Mouse (Mus musculus): ENCODE data around the gene Ttc9c. TPM values are rescaled to one million over a fixed set of nuclear protein-coding genes. Genes with fewer than 3 reads are reported as not detected.
"Not testable (repeated sequence)": the region's sequence is repeated elsewhere in the genome, so short reads cannot be mapped to it uniquely, and the experiment has no call there.

Gene Ttc9c
- polyA plus RNA-seq (2012; rRNA removed), result 26.9 and 33.1 TPM in 2 replicates

DNA sequence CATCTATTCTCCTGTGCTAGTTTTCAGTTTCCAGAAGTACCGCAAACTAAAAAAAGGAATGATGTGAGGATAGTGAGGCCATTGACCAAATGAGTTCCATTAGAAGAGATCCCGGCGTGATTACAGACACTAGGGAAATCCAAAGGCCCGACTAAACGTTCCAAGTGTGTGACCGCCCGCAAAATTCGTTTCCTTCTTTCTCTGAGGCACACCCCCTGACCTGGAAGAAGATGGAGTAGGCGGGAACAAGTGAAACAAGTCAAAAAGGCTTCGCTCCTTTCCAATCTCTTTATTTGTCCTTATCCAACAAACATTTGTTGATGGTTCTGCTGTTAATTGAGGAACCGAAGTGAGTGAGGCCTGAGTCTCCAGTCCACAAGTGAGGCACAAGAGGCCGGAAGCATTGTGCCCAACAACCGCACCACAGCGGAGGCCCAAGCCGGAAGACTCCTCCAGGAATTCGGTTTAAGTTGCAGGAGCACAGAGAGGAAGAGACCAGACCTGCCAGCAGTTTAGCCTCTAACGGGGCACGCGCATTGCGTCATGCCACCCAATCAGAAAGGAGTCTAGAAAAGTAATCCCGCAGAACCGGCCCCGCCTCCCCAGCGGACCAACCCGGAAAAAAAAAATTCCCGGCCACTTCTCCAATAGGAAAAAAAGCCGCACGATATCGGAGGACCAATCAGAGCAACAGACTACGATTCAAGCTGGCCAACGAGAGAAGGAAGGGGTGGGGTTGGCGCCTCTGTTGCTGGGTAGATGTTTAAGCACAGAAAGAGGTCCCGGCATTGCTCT, at the start of gene Ttc9c:
Ttc9c (minus strand) TSS at position 533 of the 795 bp plus-strand sequence.
- DNase-seq (ENCODE audit: low spot score), result peak; percentile 81

DNA sequence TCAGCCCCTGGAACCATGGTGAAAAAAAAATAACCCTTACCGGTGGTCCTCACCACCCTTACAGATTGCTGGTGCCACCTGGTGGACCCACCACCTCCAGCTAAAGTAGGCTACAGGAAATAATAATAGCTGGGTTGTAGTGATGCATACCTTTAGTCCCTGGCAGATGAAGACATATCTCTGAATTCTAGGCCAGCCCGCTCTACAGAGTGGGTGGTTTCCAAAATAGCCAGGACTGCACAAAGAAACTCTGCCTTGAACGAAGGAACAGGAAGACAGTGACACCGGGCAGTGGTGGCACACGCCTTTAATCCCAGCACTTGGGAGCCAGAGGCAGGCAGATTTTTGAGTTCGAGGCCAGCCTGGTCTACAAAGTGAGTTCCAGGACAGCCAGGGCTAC, 45.1 kb upstream of the Ttc9c start:
- no peak for DNase-seq (ENCODE audit: low spot score)

DNA sequence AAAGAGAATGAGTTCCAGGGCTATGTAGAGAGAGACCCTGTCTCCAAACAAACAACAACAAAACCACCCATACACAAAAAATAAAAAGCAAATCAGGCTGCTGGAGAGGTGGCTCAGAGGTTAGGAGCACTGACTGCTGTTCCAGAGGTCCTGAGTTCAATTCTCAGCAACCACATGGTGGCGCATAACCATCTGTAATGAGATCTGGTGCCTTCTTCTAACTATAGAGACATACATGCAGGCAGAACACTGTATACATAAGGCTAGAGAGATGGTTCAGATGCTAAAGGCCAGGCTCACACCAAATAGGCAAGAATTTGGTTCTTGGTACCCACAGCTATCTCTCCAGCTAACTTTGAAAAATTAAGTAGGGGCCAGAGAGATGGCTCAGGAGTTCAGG, 39.9 kb upstream of the Ttc9c start:
- DNase-seq (ENCODE audit: low spot score), result no peak

DNA sequence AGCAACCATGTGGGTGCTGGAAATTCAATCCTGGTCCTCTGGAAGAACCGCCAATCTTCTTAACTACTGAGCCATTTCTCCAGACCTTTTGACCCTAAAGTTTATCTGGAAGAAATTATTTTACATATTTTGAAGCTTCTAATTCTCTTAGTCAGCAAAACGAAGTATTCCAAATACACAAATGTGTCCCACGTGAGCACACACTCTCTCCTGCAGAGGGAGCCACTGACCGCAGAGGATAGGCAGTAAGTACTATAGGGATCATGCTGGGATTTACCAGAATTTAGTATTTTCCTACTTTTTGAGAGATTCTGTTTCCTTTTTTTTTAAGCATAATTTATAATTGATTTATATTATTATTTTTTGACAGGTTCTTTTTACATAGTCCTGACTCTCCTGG, 38.6 kb upstream of the Ttc9c start:
- no peak for DNase-seq (ENCODE audit: low spot score)

DNA sequence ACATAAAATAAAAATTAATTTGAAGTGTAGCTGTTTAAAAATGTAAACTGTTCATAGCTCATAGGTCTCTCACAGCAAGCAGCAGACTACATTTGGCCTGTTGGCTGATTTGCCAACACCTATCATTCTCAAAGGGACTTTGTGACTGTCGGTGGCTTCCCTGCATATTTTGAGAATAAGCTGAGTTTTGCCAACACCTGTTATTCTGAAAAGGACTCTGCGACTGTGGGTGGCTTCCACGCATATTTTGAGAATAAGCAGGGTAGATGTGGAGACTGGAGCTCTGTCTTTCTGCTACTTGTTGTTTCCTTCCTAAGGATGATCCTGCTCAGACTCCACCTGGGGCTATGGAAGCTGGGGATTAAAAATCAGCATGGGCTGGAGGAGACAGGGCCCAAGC, 34.0 kb upstream of the Ttc9c start:
- no peak for DNase-seq (ENCODE audit: low spot score)

DNA sequence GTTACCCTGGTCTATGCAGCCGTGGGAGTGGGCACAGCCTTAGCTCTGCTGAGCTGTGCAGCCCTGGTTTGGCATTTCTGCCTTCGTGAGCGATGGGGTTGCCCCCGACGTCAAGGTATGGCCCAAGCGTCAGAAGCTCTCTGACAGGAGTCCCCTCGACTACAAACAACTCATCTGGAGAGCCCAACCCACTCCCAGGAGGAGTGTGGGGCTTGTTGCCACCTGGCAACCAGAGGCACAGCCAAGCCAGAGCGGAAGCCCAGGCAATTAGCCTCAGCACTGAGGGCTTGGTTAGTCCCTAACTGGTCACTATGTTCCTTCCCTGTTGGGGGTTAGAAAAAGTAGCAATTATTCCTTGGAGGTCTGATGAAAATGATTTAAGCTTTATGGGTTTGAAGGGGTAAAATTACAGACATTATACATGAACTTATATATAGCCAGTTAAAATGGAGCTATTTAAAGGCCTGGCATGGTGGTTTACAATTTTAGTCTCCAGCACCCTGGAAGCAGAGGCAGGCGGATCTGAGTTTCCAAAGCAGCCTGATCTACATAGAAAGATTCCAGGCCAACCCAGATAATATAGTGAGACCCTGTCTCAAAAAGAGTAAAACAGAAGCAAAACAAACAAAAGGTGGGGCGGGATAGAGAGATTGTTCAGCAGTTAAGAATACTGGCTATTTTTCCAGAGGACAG, 33.2 kb upstream of the Ttc9c start:
- DNase-seq (ENCODE audit: low spot score), result no peak

DNA sequence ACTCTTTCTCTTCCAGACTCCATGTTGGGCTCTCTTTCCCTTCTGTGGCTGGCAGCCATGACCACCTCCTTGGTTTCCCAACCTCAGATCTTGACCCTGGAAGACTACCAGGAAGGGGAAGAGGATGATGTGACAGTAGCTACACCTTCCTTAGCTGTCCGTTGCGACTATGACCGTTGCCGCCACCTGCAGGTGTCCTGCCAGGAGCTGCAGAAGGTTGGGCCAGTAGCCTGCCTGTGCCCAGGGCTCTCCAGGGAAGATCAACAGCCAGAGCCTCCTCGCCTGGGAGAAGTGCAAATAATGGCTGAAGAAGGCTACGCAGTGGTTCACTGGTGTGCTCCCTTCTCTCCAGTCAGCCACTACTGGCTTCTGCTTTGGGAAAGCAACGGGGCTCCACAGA, 32.5 kb upstream of the Ttc9c start:
- DNase-seq (ENCODE audit: low spot score), result no peak

DNA sequence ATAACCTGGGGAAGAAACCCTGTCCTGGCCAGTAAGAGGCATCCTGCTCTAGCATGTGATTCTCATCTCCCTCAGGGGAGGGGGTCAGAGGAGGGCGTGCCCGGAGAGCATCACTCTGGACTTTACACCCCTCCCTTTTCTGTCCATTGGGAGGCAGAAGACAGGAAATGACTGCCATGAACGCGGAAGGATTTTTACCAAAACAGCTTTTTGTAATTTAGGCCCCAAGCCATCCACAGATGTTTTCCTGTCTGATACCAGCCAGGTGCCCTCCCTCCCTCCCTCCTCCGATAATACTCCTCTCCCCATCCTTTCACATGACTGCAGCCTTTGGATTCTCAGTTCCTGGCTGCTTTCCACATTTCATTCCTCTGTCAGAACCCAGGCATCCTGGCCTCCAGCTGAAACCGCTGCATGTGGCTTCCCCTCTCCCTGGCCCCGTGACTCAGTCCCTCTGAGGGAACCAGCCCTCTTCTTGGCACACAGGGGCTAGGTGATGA, 31.3 kb upstream of the Ttc9c start, which contains the start of gene Lrrn4cl:
Lrrn4cl (plus strand) TSS at position 367 of the 500 bp plus-strand sequence.
- no peak for DNase-seq (ENCODE audit: low spot score)

DNA sequence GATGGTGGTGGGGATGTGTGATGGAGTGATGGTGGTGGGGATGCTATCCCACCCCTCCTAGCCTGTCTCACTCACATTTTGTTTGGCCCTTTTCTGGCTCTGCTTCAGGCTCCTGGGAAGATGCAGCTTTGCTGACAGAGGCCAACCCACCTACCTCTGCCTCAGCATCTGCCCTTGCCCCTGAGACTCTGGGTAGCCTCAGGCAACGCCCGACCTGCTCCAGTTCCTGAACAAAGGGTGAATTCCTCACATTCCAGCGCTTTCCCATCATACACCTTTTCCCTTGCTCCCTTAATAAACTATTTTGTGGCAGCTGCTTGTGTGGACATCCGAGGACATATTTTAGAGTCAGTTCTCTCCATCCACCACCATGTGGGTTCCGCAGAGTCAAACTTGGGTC, 29.2 kb upstream of the Ttc9c start:
- DNase-seq (ENCODE audit: low spot score), result no peak

DNA sequence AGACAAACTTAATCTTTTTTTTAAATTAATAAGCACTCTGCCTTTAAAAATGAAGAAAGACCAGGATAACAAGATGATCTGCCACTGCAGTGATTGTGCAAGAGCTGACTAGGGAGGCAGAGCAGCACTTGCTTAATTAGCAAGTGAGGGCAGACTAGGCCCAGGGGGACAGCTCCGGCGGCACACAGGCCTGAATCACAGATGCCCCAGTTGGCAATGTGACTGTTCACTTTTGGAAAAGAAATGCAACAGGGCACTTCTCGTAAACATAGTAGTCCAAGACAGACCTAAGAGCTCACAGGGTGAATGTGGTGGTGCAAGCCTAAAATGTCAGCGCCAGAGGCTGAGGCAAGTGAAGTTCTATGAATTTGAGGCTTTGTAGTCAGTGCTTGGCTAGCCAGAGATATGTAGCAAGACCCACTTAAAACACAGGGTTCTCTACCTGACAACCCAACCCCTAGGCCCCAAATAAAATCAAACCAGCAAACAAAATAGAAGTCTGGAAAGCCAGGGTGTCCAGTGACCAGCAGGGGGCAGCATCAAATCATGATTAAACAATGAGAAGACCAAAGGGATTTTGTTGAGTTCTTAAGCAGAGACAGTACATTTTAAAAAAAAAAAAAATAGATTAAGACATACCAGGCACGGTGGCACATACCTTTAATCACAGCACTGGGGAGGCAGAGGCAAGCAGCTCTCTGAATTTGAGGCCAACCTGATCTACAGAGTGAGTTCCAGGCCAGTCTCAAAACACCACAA, 25.4 kb upstream of the Ttc9c start:
- DNase-seq (ENCODE audit: low spot score), result no peak

DNA sequence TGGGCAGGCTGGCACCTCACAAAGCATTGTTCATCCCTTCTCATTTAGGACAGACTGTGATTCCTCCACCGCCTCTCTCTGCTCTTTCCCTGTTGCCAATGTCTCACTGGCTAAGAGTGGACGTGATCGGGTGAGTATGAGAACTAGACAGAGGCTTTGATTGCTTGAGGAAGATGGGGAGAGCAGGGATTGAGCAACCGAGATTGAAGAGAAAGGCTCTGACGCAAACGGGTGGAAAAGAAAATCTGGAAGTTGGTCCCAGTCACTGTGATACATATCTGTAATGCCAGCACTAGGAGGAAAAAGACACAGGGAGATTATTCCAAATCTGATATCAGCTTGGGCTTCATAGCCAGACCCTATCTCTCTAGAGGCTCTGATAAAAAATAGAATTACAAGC, 23.8 kb upstream of the Ttc9c start:
- no peak for DNase-seq (ENCODE audit: low spot score)

DNA sequence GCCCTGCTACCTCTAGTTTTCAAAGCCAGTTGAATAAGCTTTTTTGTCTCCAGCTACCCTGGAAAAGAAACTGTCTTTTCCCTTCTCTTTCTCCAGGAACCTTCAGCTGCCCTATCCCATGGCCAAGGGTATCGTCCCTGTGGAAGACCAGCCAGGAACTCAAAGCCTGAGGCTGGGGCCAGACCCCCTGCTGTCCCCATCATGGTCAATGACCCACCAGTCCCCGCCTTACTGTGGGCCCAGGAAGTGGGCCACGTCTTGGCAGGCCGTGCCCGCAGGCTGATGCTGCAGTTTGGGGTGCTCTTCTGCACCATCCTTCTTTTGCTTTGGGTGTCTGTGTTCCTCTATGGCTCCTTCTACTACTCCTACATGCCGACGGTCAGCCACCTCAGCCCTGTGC, 21.9 kb upstream of the Ttc9c start:
- no peak for DNase-seq (ENCODE audit: low spot score)

DNA sequence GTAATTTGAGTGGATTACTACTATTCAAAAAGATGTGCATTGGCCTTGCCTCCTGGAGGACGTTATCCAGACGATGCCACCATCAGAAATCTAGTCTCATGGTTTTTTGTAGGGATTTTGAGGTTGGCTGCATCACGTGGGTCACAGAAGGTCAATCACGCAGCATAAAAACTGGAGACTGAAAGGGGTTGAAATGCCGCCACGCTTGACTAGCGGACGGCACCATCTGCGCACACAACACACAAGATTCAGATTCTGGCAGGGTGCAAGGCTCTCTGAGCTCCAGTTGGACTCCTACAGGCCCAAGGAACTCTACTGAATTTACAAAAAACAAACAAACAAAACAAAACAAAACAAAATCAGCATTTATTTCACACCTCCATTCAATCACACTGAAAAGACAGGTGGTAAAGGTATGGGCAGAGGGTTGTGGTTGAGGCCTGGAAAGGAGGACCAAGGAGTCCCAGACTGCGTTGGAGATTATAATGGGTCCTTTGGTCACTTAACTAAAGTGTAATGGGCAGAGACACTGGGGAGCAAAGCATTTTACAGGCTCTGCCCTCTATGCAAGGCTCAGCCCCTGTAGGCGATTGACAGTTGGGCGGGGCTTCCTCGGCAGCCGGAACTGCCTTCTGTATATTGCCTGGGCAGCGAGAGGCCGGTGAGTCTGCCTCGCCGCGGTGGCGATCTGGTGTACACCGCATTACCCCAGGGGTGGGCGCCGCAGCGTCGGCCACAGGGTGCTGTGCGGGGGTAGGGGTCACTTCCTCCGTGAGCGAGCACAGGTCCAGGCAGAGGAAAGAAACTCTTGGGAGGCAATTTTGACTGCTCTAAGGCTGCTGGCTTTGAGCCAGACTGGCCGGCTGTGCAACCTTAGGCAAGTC, 21.0 kb upstream of the Ttc9c start:
- peak; percentile 68 for DNase-seq (ENCODE audit: low spot score)

DNA sequence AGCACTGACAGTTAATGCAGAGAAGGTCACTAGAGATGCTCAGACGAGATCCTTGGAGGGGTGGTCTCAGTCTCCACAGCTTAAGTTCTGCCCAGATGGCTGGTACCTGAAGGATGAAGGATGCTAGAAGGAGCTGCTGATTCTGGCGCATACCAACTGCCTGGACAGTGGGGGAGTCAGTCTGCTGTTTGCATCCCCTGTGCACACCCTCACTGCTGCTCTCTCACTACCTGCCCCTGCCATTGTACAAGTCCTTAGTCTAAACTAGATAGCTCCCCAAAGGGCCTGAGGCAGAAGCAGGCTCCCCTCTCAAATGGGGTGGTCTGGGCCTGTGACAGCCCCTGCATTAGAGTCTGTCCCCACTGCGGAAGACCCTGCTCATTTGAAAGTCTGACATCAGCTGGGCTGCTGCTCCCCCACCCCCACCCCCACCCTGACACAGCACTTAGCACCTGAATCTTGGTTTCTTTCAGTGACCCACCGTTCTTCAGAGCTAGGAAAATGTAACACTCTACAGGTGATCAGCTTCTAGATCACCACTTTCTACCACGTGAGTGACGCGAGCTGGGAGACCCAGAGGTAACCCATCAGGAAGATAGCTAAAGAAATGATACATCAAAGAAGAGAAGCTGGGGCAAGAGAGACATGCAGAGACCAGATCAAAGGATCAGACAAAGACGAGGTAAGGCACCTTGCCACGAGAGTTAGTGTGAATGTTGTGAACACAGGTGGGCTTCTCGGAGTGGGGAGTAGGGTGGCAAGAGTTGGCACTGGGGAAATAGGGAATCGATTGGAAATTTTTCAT, 20.2 kb upstream of the Ttc9c start, which contains the start of gene Gng3:
Gng3 (minus strand) TSS at position 92 of the 805 bp plus-strand sequence.
- DNase-seq (ENCODE audit: low spot score), result no peak

DNA sequence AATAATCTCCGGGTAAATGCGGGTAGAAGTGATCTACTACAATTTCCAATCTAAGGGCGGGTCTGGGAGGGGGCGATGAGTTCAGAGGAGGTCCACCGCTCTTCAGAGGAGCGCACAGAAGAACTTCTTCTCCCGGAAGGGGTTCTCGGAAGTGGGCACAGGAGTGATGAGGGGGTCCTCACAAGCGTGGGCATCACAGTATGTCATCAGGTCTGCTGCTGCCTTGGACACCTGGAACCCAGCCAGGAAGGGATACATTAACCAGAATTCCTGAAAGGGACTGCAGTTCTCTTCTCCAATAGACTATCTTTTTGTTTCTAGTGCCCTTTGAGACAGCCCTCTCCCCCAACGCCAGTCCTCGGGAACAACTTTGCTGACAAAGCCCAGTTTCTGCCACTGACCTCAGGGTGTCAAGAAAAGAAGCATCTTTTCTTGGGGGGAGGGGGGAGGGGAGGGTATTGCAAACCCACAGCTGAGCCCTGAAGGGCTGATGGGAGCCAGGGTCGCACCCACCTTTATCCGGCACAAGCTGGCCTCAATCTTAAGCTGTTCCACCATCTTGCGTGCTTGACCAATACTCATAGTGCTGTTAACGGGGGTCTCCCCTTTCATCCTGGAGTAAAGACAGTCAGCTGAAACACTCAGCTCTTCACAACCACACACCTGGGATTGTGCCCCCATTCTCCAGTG, 19.1 kb upstream of the Ttc9c start:
- DNase-seq (ENCODE audit: low spot score), result no peak

DNA sequence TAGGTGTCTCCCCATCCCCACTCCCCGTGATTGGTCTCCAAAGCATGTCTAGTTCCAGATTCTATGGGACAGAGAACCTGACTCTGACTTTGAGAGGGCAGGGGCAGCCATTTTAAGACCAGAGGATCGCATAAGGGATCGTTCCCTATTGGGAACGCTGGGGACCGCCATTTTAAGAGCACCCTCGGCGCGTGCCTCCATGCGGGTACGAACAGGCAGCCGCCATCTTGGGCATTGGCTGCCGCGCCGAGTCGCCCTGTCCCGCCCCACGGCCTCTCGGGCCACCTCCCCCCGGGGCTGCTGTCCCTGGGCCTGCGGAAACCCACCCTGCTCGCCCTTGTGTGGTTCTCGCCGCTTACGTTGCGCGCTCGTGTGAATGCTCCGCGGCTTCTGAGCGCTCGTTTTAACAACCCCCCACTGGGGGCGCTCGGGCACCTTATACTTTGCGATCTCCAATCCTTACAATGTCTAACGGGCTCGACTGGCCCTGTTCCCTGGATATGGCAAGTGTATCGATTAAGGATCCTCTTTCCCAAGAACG, 18.2 kb upstream of the Ttc9c start, which contains the start of gene Bscl2:
Bscl2 (plus strand) TSS at position 217 of the 541 bp plus-strand sequence.
- peak; percentile 76 for DNase-seq (ENCODE audit: low spot score)

DNA sequence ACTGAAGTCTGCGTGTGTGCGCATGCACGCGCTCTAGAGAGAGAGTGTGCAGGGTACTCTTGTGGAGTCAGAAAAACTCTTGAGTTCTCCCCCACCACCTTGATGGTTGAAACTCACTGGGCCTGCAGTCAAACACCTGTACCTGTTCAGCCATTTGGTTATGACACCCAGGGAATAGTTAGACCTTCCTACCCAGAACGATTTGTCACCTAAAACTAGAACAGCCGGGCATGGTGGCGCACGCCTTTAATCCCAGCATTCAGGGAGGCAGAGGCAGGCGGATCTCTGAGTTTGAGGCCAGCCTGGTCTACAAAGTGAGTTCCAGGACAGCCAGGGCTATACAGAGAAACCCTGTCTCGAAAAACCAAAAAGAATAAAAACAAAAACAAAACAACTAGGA, 17.2 kb upstream of the Ttc9c start:
- not testable (repeated sequence) for DNase-seq (ENCODE audit: low spot score)

DNA sequence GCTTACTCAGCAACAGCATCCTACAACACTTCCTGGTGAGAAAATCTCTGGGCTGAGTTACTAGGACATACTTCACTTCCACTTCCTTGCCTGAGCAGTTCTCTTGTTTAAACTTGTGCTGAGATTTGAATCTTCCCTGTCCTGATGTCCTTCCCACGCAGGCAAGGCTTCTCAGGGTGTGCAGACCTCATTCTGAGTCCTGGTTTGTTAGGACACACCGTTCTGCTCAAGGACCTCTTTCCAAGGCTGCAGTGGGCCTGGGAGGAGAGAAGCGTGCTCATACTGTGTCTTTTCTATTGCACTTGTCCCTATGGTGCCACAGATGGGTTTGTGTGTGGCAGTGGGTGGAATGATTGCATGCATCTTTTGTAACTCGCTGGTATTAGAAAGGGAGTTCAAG, 13.8 kb upstream of the Ttc9c start:
- no peak for DNase-seq (ENCODE audit: low spot score)

DNA sequence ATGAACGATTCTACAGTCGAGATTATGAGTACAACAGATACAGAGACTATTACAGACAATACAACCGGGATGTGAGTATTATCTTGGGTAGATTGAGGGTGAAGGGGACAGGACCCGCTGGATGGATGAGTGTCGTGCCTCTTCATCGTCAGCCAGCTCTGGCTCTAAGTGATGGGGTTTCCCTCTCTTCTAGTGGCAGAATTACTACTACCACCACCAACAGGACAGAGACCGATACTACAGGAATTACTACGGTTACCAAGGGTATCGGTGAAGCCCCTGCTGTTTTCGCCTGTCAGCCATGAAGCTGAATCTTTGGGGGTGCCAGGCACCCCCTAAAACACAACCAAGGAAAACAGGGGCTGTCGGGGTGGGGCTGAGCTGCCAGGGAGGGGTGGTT, 12.1 kb upstream of the Ttc9c start:
- DNase-seq (ENCODE audit: low spot score), result no peak
